Mouse (Mus musculus) MEL-GATA-1-ER (cell line): ENCODE measurements around the gene Armc5.

ENCODE experiments used
- DNase-seq: peaks from one replicate; pipeline ENCODE4 v3.0.0-alpha.2; 2012; ENCODE audit warnings: low read depth; ENCODE audit errors: extremely low read depth

Gene Armc5

DNA sequence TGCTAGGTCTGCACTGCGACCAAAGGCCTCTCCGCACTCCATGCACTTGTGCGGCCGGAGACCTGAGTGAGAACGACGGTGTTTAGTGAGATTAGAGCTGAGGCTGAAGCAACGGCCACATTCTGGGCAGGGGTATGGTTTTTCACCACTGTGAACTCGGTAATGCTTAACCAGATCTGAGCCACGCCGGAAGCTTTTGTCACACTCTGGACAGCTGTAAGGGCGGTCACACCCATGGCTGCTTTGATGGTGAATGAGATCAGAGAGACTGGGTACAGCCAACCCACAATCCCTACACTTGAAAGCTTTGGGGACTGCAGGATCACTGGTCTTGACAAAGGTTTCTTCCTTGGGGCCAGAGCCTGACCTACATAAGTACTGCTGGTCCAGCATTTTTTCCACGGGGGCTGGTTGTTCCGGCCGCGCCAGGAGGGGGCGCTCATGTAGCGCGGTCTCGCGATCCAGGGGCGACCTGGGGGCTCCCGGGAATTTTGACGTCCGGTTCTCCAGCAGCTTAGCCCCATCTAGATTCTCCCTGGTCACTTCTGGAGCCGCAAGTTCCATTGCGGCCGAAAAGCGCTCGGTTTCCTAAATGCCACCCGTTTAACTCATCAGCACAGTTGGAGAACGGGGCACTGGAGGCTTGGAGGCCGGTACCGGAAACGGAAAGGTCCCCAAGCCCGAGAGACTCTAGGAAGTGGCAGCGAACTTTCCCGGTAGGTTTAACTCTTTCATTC, at the start of gene Armc5:
TSS of gene Armc5 (plus strand) at position 487 of the 737 bp plus-strand sequence.
- peak; percentile 44 for DNase-seq

DNA sequence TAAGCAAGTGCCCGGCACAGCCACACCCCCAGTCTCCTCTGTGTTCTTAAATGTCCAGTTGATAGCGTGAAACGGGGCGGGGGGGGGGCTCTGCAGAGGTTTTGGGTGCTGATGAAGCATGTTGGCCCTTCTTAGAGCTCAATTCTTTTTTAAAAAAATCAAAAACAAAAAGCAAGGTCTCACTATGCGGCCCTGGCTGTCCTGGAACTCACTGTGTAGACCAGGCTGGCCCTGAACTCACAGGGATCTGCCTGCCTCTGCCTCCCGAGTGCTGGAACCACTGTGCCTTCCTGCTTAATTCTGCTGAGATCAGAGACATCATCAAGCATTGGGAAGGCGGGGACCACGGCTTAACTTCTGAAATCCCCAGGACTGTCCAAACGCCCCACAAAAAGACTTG, 35.5 kb upstream of the Armc5 start:
- no peak for DNase-seq

DNA sequence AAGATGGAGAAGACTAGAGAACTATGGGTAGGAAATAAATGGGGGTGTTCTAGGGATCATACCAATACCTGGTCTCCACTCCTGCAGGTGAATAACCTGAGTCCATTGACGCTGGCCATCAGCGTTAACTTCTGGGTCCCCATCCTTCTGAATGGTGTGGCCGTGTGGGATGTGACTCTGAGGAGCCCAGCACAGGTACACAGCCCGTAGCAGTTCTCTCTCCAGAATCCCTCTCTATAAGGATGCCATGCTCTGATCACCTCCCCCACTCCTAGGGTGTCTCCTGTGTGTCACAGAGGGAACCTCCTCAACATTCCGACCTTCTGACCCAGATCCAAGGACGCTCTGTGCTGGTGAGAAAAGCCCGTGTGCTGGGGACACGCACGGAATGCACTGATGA, 34.1 kb upstream of the Armc5 start:
- DNase-seq, result no peak

DNA sequence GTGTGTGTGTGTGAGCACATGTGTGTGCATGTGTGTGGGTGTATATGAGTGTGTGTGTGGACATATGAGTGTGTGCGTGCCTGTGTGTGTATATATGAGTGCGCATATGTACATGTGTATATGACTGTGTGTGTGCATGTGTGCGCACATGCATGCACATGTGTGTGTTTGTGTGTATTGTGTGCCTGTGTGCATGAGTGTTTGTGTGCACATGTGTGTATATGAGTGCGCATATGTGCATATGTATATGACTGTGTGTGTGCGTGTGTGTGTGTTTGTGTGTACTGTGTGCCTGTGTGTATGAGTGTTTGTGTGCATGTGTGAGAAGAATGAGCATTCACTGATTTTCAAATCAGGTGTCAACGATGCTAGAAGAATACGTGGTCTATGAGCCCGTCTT, 33.0 kb upstream of the Armc5 start:
- no peak for DNase-seq

DNA sequence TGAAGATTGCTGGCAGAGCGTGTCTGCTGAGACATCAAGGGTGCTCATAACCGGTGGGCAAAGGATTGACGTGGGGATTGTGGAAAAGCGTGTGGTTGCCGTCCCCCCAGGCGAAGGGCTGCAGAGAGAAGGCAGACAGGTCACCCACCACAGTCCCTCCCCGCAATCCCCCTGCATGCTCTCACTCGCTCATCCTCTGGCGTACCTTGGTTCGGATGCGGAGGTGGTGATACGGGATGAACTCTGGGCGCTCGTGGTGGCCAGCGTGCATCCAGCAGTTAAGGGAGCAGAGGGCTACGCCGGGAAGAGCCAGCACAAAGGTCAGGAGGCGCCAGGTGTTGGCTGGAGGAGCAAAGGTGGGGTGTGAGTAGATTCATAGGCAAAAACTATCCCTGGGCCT, 31.4 kb upstream of the Armc5 start:
- DNase-seq, result no peak

DNA sequence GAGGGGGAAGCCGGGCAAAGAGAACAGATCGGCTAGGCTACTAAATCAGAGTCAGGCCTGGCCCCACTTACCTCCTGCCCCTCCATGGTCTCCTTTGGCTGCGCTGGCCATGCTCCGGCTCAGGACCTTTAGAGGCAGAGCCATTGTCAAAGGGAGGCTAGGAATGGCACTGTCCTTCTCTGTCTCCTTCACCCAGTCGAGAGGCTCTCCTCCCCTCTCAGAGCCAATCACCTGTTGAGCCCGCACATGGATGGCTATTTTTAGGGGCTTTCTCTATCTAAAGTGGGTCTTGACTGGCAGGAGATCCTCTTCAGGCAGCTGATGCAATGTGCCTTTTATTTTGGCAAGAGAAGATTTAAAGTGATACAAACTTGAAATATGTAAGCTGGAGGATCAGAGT, 31.0 kb upstream of the Armc5 start, which contains the start of gene Cox6a2:
TSS of gene Cox6a2 (minus strand) at position 236 of the 400 bp plus-strand sequence.
- DNase-seq, result no peak

DNA sequence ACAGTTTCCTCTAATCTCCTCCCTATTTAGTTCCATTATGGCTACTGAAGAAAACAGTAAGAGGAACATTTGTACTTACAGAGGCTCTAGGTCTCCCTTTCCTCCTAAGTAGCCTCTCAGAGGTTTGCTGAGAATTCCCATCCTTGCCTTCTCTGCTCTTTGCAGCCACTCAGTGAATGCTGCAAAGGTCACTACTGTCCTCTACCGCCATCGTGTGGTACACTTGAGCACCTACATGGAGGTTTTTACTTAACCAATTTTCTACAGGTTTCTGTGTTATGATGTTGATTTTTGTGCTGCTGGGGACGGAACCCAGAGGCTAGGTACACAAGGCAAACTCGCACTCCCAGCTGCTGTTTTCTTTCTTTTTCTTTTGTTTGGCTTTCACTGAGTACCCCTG, 29.0 kb upstream of the Armc5 start:
- peak; percentile 29 for DNase-seq

DNA sequence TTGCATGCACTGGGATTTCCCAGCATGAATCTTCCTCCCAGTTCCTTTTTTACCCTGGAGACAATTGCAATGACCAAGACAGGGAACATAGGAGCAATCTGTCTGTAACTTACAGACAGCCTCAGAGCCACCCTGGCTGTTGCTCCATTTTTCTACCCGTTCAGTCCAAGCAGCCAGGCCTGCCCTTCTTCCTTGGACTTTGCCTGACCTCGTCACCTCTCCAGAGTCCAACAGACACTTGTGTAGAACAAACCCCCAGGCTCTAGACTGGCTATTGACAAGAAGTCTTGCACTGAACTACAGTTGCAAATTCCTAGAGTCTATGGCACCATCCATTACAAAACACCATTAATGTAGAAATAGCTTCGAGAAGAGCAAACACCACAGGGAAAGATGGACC, 27.3 kb upstream of the Armc5 start:
- no peak for DNase-seq

DNA sequence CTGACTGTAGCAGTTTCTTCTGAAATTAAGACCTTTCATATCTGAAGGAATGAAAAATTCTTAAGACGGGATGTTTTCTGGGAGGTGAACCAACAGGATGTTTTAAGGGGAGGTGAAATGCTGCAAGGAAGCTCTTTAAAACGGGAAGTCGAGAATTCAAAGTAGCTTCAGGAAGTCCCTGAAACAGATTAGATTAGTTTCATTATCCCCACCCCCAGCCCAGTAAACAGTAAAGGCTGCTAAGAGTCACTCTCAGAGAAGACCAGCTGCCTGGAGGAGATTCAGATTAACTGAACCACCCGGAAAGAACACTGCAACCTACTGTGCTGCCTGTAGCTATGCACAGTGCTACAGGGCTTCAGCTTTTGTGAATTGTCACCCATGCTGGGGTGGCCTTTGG, 17.2 kb upstream of the Armc5 start:
- DNase-seq, result peak; percentile 39

DNA sequence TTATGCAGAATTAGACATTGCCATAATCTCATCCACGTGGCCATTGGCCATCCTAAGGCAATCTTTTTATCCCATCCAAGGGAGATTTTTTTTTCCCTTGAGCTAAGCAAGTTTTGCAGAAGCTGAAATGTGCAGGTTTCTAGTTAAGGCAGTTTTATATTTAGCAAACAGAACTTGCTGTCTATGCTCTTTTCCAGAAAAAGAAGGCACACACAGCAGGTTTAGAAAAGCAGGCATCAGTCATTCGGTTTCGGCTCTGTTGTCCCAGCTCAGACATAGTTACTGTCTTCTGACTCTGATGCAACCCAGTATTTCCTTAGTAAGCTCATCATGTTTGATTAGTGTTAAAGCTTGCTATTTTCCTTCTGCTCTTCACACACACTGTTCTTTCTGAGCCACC, 16.2 kb upstream of the Armc5 start:
- DNase-seq, result no peak

DNA sequence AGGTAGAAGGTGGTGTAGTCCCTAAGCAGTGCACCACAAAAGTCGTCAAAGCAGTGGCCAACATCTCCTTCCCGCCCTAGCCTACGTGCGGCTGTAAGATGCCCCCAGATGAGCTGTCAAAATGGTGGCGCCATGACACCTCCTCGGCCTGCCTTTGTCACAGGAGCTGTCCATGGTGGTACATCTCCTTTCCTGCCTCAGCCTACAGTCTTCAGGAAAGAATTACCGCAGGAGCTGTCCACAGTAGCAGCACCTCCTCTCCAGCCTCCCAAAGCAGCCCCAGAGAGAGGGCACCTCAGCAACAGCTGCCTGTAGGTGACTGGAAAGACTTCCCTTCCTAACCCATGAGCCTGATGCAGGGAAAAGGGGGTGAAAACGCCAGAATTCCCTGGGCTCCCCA, 5.4 kb upstream of the Armc5 start:
- peak; percentile 50 for DNase-seq

DNA sequence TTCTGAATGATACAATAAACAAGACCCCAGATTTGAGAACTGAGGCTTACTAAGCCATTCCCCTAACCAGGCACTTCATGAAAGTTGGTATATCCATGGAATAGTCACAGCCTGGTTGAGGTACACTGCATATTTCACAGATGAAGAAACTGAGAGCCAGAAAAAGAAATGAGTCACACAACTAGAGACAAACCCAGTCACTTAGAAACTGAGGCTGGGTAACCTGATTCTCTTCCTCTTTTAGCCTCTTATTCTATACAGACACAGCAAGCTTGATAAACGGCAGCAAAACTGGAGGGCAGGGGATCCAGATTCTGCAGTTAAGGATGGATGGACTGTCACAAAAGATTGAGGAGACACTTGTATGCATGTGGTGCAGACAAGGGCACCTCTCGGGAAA, 2.3 kb upstream of the Armc5 start:
- no peak for DNase-seq

DNA sequence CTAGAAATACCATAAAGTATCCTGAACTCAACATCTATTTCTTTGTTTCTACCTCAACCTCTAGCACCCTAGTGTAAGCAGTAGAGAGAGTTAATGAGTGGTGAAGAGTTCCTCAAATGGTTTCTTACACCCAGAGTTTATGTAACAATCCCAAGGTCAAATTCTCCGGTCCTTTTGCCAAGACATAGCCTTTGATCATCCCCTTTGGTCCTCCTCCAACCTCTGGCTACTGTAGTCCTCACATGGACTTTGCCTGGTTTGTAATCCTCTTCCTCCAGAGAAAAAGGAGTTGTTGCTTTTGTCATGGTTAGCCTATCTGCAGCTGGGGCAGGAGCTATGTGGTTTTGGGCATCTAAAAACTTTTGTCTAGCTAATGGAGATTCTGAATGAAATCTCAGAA, 1.7 kb upstream of the Armc5 start:
- DNase-seq, result no peak

DNA sequence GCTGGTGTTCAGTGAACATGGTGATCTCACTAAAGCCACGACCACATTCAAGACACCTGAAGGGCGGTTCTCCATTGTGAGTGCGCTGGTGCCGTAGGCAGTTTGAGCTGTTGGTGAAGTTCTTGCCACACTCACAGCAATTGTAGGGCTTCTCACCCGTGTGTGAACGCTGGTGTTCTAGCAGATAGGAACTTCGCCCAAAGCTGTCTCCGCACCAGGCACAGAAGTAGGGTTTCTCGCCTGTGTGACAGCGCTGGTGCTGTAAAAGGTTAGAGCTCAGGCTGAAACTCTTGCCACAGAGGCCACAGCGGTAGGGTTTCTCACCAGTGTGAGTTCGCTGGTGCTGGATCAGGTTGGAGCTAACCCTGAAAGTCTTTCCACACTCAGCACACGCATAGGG, 716 bp upstream of the Armc5 start:
- DNase-seq, result no peak

DNA sequence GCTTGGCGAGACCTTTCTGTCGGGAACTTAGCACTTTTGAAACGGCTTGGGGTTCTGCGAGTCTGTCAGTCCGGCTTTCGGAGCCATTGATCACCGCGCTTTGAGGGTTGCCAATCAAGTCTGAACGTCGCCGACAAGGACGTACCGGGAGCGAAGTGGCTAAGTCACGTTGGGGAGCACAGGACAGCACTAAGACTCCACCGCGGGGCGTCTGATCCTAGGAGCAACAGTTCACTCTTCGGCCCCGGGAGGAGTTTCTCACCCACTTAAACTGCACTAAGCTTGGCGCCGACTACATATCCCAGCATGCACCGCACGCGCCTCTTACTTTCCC, 418 bp downstream of the Armc5 start:
- DNase-seq, result no peak

DNA sequence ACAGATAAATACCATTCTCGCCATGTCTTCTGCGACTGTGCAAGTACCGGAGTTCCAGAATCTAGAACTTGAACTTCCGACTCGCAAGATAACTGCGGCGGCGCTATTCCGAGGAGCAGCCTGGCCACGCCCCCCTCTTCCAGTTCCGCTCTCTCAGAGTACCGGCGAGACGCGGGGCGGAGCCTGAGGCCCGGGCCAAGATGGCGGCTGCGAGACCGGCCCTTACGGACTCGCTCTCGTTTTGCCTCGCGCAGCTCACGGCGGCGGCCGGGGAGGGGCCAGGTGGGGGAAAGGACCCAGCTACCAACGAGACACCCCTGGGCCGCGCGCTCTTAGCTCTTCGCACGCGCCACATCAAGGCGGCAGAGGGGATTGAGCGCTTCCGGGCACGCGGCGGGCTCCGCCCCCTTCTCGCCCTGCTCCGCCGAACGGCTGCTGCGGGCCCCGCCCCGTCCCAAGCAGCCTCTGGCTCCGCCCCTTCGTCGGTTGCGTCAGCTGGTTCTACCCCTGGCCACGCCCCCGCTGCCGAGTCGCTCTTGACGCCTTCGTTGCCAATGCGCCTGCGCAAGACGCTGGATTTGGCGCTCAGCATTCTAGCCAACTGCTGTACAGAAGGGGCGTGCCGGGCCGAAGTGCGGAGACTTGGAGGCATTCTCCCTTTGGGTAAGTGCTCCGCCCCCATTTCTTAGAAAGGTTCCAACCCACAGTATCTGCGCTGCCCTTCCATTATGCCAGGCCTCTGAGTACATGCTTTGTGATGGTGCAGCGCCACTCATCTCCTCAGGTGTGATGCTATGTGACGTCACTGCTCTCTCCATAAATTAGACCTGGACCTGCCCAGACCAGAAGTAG, 1.0 kb downstream of the Armc5 start, which contains the start of gene 9130023H24Rik:
TSS of gene 9130023H24Rik (minus strand) at position 105 of the 852 bp plus-strand sequence.
- DNase-seq, result peak; percentile 96

DNA sequence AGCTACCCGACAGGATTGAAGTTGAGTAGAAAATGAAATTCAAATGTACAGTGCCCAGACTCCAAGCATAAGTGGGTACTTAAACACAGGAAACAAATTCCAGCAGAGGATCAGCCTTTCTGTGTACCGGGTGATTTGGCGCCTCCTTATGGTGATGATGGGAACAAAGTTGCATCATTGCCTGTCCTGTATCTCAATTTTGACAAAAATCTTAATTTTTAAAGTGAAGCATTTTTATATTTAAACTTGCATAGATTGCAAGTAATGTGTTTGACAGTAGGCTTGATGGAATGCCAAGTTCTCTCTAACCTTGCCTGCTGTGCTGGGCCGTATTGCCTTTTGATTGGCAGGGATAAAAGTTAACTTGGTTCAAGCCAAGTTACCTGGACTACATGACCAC, 1.8 kb downstream of the Armc5 start:
- peak; percentile 49 for DNase-seq

DNA sequence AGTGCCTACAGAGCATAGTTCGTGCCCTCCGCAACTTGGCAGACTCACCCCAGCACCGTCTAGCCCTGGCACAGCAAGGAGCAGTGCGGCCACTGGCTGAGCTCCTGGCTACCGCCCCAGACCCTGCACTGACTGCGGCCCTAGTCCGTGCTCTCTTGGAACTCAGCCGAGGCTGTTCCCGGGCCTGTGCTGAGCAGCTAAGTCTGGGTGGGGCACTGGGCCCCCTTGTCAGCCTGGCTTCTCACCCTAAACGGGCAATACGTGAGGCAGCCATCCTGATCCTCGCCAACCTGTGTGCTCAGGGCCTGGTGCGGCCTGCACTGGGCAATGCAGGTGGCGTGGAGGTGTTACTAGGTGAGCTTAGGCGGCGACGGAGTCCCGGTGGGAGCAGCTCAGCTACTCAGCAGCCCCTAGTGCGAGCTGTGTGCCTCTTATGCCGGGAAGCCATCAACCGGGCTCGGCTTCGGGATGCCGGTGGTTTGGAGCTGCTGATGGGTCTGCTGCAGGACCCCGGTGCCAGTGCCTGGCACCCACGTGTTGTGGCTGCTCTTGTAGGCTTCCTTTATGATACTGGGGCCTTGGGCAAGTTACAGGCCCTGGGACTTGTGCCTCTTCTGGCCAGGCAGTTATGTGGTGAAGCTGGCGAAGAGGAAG, 3.1 kb downstream of the Armc5 start:
- no peak for DNase-seq

DNA sequence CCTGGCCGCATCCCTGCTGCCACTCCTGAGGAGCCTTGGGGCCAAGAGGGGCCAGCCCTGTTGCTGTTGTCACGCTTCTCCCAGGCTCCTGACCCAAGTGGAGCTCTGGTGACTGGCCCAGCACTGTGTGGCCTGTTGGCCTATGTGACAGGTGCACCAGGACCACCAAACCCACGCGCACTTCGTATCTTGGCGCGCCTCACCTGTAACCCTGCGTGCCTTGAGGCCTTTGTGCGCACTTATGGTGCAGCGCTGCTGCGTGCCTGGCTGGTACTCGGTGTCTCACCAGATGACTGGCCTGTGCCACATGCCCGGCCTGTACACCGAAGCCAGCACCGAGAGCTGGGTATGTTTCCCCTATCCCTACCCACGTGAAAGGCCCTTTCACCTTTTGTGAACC, 5.2 kb downstream of the Armc5 start:
- DNase-seq, result no peak

DNA sequence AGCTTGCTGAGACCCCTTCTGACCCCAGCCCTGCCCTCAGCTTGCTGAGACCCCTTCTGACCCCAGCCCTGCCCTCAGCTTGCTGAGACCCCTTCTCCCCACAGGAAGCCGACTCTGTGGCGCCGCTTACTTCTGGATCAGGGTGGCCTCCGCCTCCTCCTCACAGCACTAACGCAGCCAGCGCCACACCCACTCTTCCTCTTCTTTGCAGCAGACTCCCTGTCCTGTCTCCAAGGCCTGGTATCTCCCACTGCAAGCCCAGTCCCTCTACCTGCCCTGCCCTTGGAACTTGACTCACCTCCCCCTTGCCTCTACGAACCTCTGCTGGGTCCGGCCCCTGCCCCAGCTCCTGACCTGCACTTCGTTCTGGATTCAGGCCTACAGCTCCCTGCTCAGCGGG, 6.8 kb downstream of the Armc5 start:
- DNase-seq, result no peak

DNA sequence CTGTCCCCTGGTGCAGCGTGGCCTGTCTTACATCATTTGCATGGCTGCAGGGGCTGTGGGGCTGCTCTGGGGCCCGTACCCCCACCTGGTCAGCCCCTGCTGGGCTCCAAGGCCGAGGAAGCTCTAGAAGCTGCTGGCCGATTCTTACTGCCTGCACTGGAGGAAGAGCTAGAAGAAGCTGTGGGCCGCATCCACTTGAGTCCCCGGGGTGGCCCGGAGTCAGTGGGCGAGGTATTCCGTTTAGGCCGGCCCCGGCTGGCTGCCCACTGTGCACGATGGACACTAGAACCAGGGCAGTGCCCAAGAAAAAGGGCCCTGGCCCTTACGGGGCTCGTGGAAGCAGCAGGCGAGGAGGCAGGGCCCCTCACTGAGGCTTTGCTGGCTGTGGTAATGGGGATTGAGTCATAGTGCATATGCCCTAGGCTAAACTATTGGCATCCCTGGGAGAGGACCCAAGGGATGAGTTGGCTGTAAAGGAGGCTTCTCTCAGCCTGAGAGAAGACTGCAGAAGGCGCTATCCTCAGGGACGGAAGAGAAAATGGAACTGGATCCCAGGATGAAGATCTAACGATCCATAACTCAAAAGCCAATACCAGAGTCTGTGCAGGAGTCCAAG, 7.4 kb downstream of the Armc5 start:
- DNase-seq, result no peak

DNA sequence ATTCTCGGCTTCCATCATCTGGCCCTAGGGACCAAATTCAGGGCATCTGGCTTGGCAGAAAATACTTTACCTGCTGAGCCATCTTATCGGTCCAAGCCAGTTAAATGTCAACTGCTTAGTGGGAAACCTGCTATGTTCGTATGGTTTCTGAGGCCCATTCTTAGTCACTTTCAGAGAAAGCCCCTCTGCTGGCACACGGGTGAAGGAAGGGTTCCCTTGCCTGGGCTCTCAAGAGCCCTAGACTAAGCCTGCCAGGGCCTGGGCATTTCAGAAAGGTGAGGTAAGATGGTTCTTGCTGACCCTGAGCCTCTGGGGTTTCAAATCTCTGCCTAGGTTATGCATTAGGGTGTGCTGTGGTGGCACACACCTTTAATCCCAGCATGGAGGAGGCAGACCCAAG, 8.4 kb downstream of the Armc5 start:
- no peak for DNase-seq
